Mouse (Mus musculus): ENCODE results near the gene Cyp26c1. TPM values are rescaled to one million over a fixed set of nuclear protein-coding genes. Genes with fewer than 3 reads are reported as not detected.

Gene Cyp26c1
- total and polyA plus RNA-seq, 3 experiments, result not detected

GRCm38 (mm10) chr19:37740043-37740442, 54.7 kb downstream of the Cyp26c1 start:
- no peaks in the 10 kb centered on the region for H3K9me3 ChIP-seq (replicated peaks; ENCODE audit: low read length)
- DNase-seq (ENCODE audit: extremely low read depth), result no peak
- dilution Hi-C loops (cut with MboI; ENCODE audit: extremely low pct_ligation_motif_present, extremely low pct_unique_long_range_greater_than_20kb, low sequenced_read_pairs) (no loop called here), in situ Hi-C loops (cut with MboI; ENCODE audit: low pct_ligation_motif_present, low pct_unique_long_range_greater_than_20kb, low sequenced_read_pairs) (no loop called here)
- H3K36me3 ChIP-seq (replicated peaks in 1 of 2; ENCODE audit: control insufficient read depth in 1 of 2, insufficient read depth in 1 of 2, low read length in 1 of 2), result no peaks in the 10 kb centered on the region
- H3K27ac ChIP-seq (ENCODE audit: insufficient read depth, low read depth), result no peak overlapping the region
- H3K4me1 ChIP-seq (ENCODE audit: control insufficient read depth in 1 of 2, insufficient read depth in 2 of 2), result peaks cover 0 to 16% of the 10 kb centered on the region in 2 experiments; a peak in 2 of 4 replicates
- H3K4me2 ChIP-seq (ENCODE audit: insufficient read depth, low read depth, poor library complexity, severe bottlenecking), result no peak overlapping the region
- H3K9ac ChIP-seq (ENCODE audit: insufficient read depth, low read depth), result no peak overlapping the region
- H3K4me3 ChIP-seq (replicated peaks in 1 of 3; ENCODE audit: low read depth in 2 of 3, low read length in 2 of 3, poor library complexity in 1 of 3), result no peak overlapping the region
- no peaks in the 10 kb centered on the region for H3K27me3 ChIP-seq (replicated peaks)
- TF ChIP-seq HCFC1 (IDR thresholded peaks at IDR 0.05; ENCODE audit: low read depth, low read length) (no peak), GABPA (IDR thresholded peaks at IDR 0.05; ENCODE audit: insufficient replicate concordance, low read depth, low read length) (no peak), TCF12 (IDR thresholded peaks at IDR 0.05; ENCODE audit: low read depth, low read length) (no peak), USF2 (conservative IDR thresholded peaks at IDR 0.05; ENCODE audit: low read depth, low read length) (no peak), EP300 (IDR thresholded peaks at IDR 0.05; ENCODE audit: low read length) (no peak), MAX (IDR thresholded peaks at IDR 0.05; ENCODE audit: low read length) (no peak), BHLHE40 (IDR thresholded peaks at IDR 0.05; ENCODE audit: low read depth, low read length) (no peak), NRF1 (IDR thresholded peaks at IDR 0.05; ENCODE audit: low read depth, low read length) (no peak), MYC (IDR thresholded peaks at IDR 0.05; ENCODE audit: low read depth, low read length) (no peak), MXI1 (IDR thresholded peaks at IDR 0.05; ENCODE audit: low read depth, low read length) (no peak), CHD2 (IDR thresholded peaks at IDR 0.05; ENCODE audit: low read length) (no peak), ELF1 (IDR thresholded peaks at IDR 0.05; ENCODE audit: low read depth, low read length) (no peak), JUND (conservative IDR thresholded peaks at IDR 0.05; ENCODE audit: low read depth, low read length) (no peak), POLR2A (IDR thresholded peaks at IDR 0.05; ENCODE audit: low read depth, low read length) (no peak), USF1 (IDR thresholded peaks at IDR 0.05; ENCODE audit: low read depth, low read length) (no peak), ZC3H11A (IDR thresholded peaks at IDR 0.05; ENCODE audit: low read depth, low read length) (no peak), RAD21 (IDR thresholded peaks at IDR 0.05; ENCODE audit: low read depth, low read length) (no peak), CTCF (conservative IDR thresholded peaks at IDR 0.05 in 1 of 2, IDR thresholded peaks at IDR 0.05 in 1 of 2; ENCODE audit: low read depth in 2 of 2, low read length in 2 of 2) (no peak), NELFE (IDR thresholded peaks at IDR 0.05; ENCODE audit: low read depth, low read length) (no peak), ZMIZ1 (IDR thresholded peaks at IDR 0.05; ENCODE audit: low read depth, low read length) (no peak)
- H3K79me2 ChIP-seq (replicated peaks; ENCODE audit: control insufficient read depth, extremely low read depth, insufficient read depth, poor library complexity, severe bottlenecking), result no peaks in the 10 kb centered on the region

Other genes starting within 250 kb of the Cyp26c1 start
- gene Exoc6, start 135.2 kb upstream of the Cyp26c1 start, total RNA-seq (2012; rRNA removed), result 6.8 and 8.0 TPM in 2 replicates
- 18.5 and 18.7 TPM in 2 replicates for gene Exoc6, start 135.2 kb upstream of the Cyp26c1 start, total RNA-seq (2014; rRNA removed)
- gene Exoc6, start 135.2 kb upstream of the Cyp26c1 start, polyA plus RNA-seq (2012; ENCODE audit: insufficient read length, low read depth), result 10.8 and 12.1 TPM in 2 replicates
- 0.17 TPM in 1 of 2 replicates, not detected in the other for gene Cyp26a1, start 12.2 kb downstream of the Cyp26c1 start, total RNA-seq (2012; rRNA removed)
- gene Cyp26a1, start 12.2 kb downstream of the Cyp26c1 start, total RNA-seq (2014; rRNA removed), result not detected in 2 replicates
- gene Cyp26a1, start 12.2 kb downstream of the Cyp26c1 start, polyA plus RNA-seq (2012; ENCODE audit: insufficient read length, low read depth), result not detected in 2 replicates

Measured in CH12.LX (cell line).